Mouse (Mus musculus): ENCODE measurements around the gene Gar1. TPM values are rescaled to one million over a fixed set of nuclear protein-coding genes. Genes with fewer than 3 reads are reported as not detected.

Gar1 gene
- polyA plus RNA-seq, 1 experiment from 2014 or later, result 48.4 TPM

DNA sequence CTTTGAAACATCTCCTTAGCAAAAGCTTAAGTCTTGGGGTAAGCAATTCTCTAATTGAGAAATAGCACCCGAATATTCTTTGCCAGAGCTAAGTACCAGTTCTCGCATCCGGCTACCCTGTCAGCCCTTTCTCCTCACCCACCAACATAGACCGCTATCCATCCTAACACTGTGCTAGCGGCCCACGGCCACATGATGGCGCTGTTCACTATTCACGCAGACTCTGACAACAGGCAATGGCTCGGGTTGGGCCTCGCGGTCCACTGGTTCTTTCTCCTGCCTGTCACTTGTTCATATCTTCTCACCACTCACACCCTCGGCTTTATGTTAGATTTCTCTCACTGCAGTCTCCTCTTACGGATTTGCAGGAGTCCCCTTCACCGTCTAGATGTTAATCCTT is 32.5 kb upstream of the Gar1 start:
- WGBS, result 52% methylated on average over 14 of the region's 14 CpGs
- ATAC-seq (ENCODE audit: low FRiP score, low TSS enrichment) (0 out of 2 replicates have a peak, but pooled peaks have one; percentile 59), DNase-seq (ENCODE audit: low spot score) (peak; percentile 74)
- TF ChIP-seq CTCF (IDR thresholded peaks at IDR 0.05; ENCODE audit: low read depth) (peak; percentile 82), EP300 (optimal IDR thresholded peaks at IDR 0.05) (no peak)
- Histone ChIP-seq H3K4me3 (ENCODE audit: low read depth, low read length) (no peak overlapping the region), H3K4me1 (replicated peaks; ENCODE audit: control insufficient read depth, insufficient read depth) (no peaks in the 10 kb centered on the region), H3K27me3 (ENCODE audit: control insufficient read depth, insufficient read depth, low read length) (no peaks in the 10 kb centered on the region), H3K27ac (replicated peaks) (no peak overlapping the region), H3K9me3 (ENCODE audit: control insufficient read depth, low read length) (no peaks in the 10 kb centered on the region), H3K36me3 (ENCODE audit: control insufficient read depth, insufficient read depth, low read length) (no peaks in the 10 kb centered on the region), H3K9ac (ENCODE audit: low read length) (no peak overlapping the region), H3K4me2 (replicated peaks; ENCODE audit: low read depth) (no peak overlapping the region)

DNA sequence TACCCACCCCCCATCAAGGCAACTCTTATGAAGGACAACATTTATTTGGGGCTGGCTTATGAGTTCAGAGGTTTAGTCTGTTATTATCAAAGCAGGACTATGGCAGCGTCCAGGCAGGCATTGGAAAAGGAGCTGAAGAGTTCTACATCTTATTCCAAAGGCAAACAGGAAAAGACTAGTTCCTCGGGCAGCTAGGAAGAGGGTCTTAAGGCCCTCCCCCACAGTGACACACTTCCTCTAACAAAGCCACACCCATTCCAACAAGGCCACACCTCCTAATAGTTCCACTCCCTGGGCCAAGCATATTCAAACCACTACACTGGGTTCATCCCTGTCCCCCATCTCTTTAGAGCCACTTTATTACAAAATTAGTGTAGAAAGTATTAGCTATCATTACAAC is 31.4 kb upstream of the Gar1 start:
- TF ChIP-seq EP300 (optimal IDR thresholded peaks at IDR 0.05), result no peak
- no peak for TF ChIP-seq CTCF (IDR thresholded peaks at IDR 0.05; ENCODE audit: low read depth)
- Histone ChIP-seq H3K4me3 (ENCODE audit: low read depth, low read length) (no peak overlapping the region), H3K4me2 (replicated peaks; ENCODE audit: low read depth) (no peak overlapping the region), H3K9ac (ENCODE audit: low read length) (no peak overlapping the region), H3K9me3 (ENCODE audit: control insufficient read depth, low read length) (no peaks in the 10 kb centered on the region), H3K27me3 (ENCODE audit: control insufficient read depth, insufficient read depth, low read length) (no peaks in the 10 kb centered on the region), H3K4me1 (replicated peaks; ENCODE audit: control insufficient read depth, insufficient read depth) (no peaks in the 10 kb centered on the region), H3K27ac (replicated peaks) (no peak overlapping the region), H3K36me3 (ENCODE audit: control insufficient read depth, insufficient read depth, low read length) (no peaks in the 10 kb centered on the region)
- no peak for ATAC-seq (ENCODE audit: low FRiP score, low TSS enrichment)
- 68% methylated on average over 2 of the region's 2 CpGs for WGBS
- DNase-seq (ENCODE audit: low spot score), result no peak

DNA sequence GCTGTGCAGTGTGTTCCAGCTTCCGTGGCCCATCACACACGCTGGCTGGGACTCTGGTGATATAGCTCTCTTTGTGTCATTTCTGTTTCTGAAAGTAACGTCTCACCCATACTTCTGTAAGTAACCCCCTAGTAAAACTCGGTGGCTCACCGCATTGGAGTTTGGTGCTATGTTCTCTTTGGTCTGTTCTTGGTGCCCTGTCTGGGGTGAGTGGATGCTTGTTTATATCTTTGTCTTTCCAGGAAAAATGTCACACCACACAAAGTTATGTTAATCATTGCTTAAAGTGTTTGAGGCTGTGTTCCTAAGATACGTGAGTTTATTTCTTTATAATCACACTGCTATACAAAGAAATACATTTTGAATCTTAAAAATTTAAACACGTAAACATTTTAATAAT is 15.7 kb upstream of the Gar1 start:
- Histone ChIP-seq H3K4me2 (replicated peaks; ENCODE audit: low read depth) (no peak overlapping the region), H3K4me3 (ENCODE audit: low read depth, low read length) (no peak overlapping the region), H3K27ac (replicated peaks) (no peak overlapping the region), H3K4me1 (replicated peaks; ENCODE audit: control insufficient read depth, insufficient read depth) (no peaks in the 10 kb centered on the region), H3K9ac (ENCODE audit: low read length) (no peak overlapping the region), H3K27me3 (ENCODE audit: control insufficient read depth, insufficient read depth, low read length) (no peaks in the 10 kb centered on the region), H3K36me3 (ENCODE audit: control insufficient read depth, insufficient read depth, low read length) (no peaks in the 10 kb centered on the region), H3K9me3 (ENCODE audit: control insufficient read depth, low read length) (no peaks in the 10 kb centered on the region)
- DNase-seq (ENCODE audit: low spot score) (no peak), ATAC-seq (ENCODE audit: low FRiP score, low TSS enrichment) (no peak)
- 74% methylated on average over 7 of the region's 7 CpGs for WGBS
- TF ChIP-seq EP300 (optimal IDR thresholded peaks at IDR 0.05) (no peak), CTCF (IDR thresholded peaks at IDR 0.05; ENCODE audit: low read depth) (no peak)

DNA sequence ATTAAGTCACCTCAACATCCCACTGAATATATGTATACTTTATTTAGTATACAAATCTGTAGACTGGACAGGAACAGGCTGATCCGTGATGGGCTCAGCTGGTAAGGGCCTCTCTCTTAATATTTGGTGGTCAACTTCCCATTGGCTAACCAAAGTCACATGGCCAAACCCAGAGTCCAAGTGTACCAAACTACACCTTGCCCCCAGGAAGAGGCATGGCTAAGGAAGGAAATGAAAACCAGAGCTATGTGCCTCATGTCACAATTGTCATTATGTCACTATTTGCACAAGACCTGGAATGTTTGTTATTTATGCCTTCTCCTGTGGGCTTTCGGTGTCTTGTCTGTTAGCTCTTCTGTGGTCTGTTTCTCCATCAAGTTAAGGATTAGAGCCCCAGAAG is 14.7 kb upstream of the Gar1 start:
- TF ChIP-seq EP300 (optimal IDR thresholded peaks at IDR 0.05) (no peak), CTCF (IDR thresholded peaks at IDR 0.05; ENCODE audit: low read depth) (no peak)
- no peaks in the 10 kb centered on the region for H3K36me3 ChIP-seq (ENCODE audit: control insufficient read depth, insufficient read depth, low read length)
- WGBS, result 62% methylated on average over 2 of the region's 2 CpGs

DNA sequence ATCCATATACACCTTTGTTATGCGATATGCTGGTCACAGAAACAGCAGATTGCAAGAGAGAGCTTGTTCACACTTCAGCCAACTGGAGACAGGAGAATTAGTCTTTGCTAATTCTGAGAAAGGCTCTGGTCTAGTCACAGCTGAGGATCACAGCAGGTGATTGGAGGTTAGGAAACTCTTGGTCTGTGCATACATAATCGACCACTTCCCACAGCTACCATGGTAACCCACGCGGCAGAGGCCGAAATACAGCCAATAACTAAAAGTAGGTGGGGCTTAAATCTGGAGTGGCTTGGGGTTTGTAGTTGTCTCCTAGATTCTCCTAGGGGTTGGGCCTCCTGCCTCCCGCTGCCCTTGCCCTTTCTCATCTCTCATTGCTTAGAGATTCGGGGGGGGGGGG is 6.8 kb upstream of the Gar1 start:
- no peak overlapping the region for H3K27ac ChIP-seq (replicated peaks)
- ATAC-seq (ENCODE audit: low FRiP score, low TSS enrichment) (no peak), DNase-seq (ENCODE audit: low spot score) (peak; percentile 28)
- H3K27me3 ChIP-seq (ENCODE audit: control insufficient read depth, insufficient read depth, low read length), result no peaks in the 10 kb centered on the region
- no peaks in the 10 kb centered on the region for H3K36me3 ChIP-seq (ENCODE audit: control insufficient read depth, insufficient read depth, low read length)
- H3K9me3 ChIP-seq (ENCODE audit: control insufficient read depth, low read length), result no peaks in the 10 kb centered on the region
- no peaks in the 10 kb centered on the region for H3K4me1 ChIP-seq (replicated peaks; ENCODE audit: control insufficient read depth, insufficient read depth)
- H3K4me3 ChIP-seq (ENCODE audit: low read depth, low read length), result no peak overlapping the region
- H3K4me2 ChIP-seq (replicated peaks; ENCODE audit: low read depth), result peak overlapping the region; percentile 20; the same call in 1 of the 2 replicates
- WGBS, result 34% methylated on average over 7 of the region's 7 CpGs
- no peak for TF ChIP-seq EP300 (optimal IDR thresholded peaks at IDR 0.05)
- no peak for TF ChIP-seq CTCF (IDR thresholded peaks at IDR 0.05; ENCODE audit: low read depth)
- H3K9ac ChIP-seq (ENCODE audit: low read length), result no peak overlapping the region

More for the DNA sequence above, 14.7 kb upstream of the Gar1 start:
- no peaks in the 10 kb centered on the region for H3K4me1 ChIP-seq (replicated peaks; ENCODE audit: control insufficient read depth, insufficient read depth)
- DNase-seq (ENCODE audit: low spot score), result no peak
- H3K27me3 ChIP-seq (ENCODE audit: control insufficient read depth, insufficient read depth, low read length), result no peaks in the 10 kb centered on the region
- H3K27ac ChIP-seq (replicated peaks), result no peak overlapping the region
- ATAC-seq (ENCODE audit: low FRiP score, low TSS enrichment), result no peak
- no peak overlapping the region for H3K9ac ChIP-seq (ENCODE audit: low read length)
- no peak overlapping the region for H3K4me3 ChIP-seq (ENCODE audit: low read depth, low read length)
- no peak overlapping the region for H3K4me2 ChIP-seq (replicated peaks; ENCODE audit: low read depth)
- H3K9me3 ChIP-seq (ENCODE audit: control insufficient read depth, low read length), result no peaks in the 10 kb centered on the region

DNA sequence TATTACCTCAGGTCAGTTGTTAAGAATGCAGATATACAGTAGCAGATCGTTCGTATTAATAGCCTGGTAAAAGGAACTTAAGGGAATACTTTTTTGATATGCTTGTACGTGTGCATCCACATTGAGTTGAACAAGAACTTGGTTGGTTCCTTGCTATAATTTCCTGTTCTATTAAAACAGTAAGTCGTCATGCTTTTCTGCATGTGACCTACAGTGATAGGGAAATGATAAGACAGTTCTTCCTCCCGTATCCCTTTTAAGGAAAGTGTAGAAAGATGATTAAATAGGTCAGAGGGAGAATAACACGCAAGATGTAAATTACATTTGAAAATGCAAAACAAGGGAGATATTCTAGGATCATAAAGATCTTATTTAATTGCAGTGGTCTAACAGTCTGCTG is 5.8 kb upstream of the Gar1 start:
- Histone ChIP-seq H3K4me3 (ENCODE audit: low read depth, low read length) (peak overlapping the region; percentile 21), H3K4me2 (replicated peaks; ENCODE audit: low read depth) (peak overlapping the region; percentile 5; the same call in 1 of the 2 replicates), H3K9me3 (ENCODE audit: control insufficient read depth, low read length) (no peaks in the 10 kb centered on the region), H3K4me1 (replicated peaks; ENCODE audit: control insufficient read depth, insufficient read depth) (no peaks in the 10 kb centered on the region), H3K27ac (replicated peaks) (no peak overlapping the region), H3K36me3 (ENCODE audit: control insufficient read depth, insufficient read depth, low read length) (no peaks in the 10 kb centered on the region), H3K27me3 (ENCODE audit: control insufficient read depth, insufficient read depth, low read length) (no peaks in the 10 kb centered on the region), H3K9ac (ENCODE audit: low read length) (no peak overlapping the region)
- ATAC-seq (ENCODE audit: low FRiP score, low TSS enrichment) (no peak), DNase-seq (ENCODE audit: low spot score) (no peak)
- 69% methylated on average over 6 of the region's 6 CpGs for WGBS
- TF ChIP-seq EP300 (optimal IDR thresholded peaks at IDR 0.05) (no peak), CTCF (IDR thresholded peaks at IDR 0.05; ENCODE audit: low read depth) (no peak)
